Mouse (Mus musculus) stomach, embryonic 14.5 days (tissue): ENCODE results near the gene Sdr9c7. TPM values are rescaled to one million over a fixed set of nuclear protein-coding genes. Genes with fewer than 3 reads are reported as not detected.
"Not testable (repeated sequence)": the region's sequence is repeated elsewhere in the genome, so short reads cannot be mapped to it uniquely, and the experiment has no call there.

Source experiments
- ATAC-seq: fragments of 200-750 bp; cut with Nextera tagmentation; 2 replicates; pipeline ENCODE4 v1.8.0; 2017; ENCODE audit warnings: low read depth, moderate TSS enrichment; ENCODE audit not compliant: insufficient number of reproducible peaks, insufficient read depth, low FRiP score
- H3K27ac ChIP-seq: fragments of 300-500 bp; sonication (generic); 2 replicates; pipeline ENCODE4 v1.5.1; 2014; ENCODE audit warnings: mild to moderate bottlenecking, low read length, moderate library complexity, mixed read lengths
- H3K27me3 ChIP-seq: fragments of 300-500 bp; sonication (generic); 2 replicates; pipeline ENCODE4 v1.6.1; 2014; ENCODE audit warnings: low read length, control low read depth, mixed read lengths; ENCODE audit not compliant: control insufficient read depth, insufficient read depth
- H3K36me3 ChIP-seq: fragments of 300-500 bp; sonication (generic); 2 replicates; pipeline ENCODE4 v1.6.1; 2014; ENCODE audit warnings: mild to moderate bottlenecking, control low read depth, low read length, moderate library complexity, mixed read lengths; ENCODE audit not compliant: control insufficient read depth, insufficient read depth
- H3K4me1 ChIP-seq: fragments of 300-500 bp; sonication (generic); 2 replicates; pipeline ENCODE4 v1.6.1; 2014; ENCODE audit warnings: low read length, control low read depth, mixed read lengths; ENCODE audit not compliant: control insufficient read depth, insufficient read depth
- H3K4me2 ChIP-seq: fragments of 300-500 bp; sonication (generic); replicated peaks from 2 replicates; pipeline ENCODE4 v1.6.1; 2014; ENCODE audit warnings: low read depth, low read length, control low read depth
- H3K4me3 ChIP-seq: fragments of 300-500 bp; sonication (generic); 2 replicates; pipeline ENCODE4 v1.5.1; 2014; ENCODE audit warnings: low read depth, low read length, control low read depth
- H3K9ac ChIP-seq: fragments of 300-500 bp; sonication (generic); replicated peaks from 2 replicates; pipeline ENCODE4 v1.6.1; 2014; ENCODE audit warnings: low read depth, mild to moderate bottlenecking, control low read depth, low read length, moderate library complexity, mixed read lengths
- H3K9me3 ChIP-seq: fragments of 300-500 bp; sonication (generic); 2 replicates; pipeline ENCODE4 v1.6.1; 2016; ENCODE audit warnings: low read depth, low read length, control low read depth; ENCODE audit not compliant: control insufficient read depth
- WGBS: fragments of 180-500 bp; shearing (Covaris S2); extraction: QIAGEN DNeasy Blood & Tissue Kit; methylation state at CpG from one replicate; pipeline ENCODE4 v1.1.7; 2014; 5-methylcytosine and 5-hydroxymethylcytosine counted together
- polyA plus RNA-seq: library from polyadenylated mRNA; unstranded; fragments of >200 nt; fragmentation: Nextera tagmentation; extraction: Ambion mirVana; gene quantifications from 2 replicates; pipeline ENCODE4 v1.2.1, GENCODE M21; 2014

Sdr9c7 gene
- polyA plus RNA-seq, 1 experiment from 2014 or later, result not detected

- Histone ChIP-seq H3K36me3 (no peaks in the 10 kb centered on the region), H3K27me3 (no peaks in the 10 kb centered on the region), H3K4me3 (no peak overlapping the region), H3K9ac (no peak overlapping the region), H3K4me1 (no peaks in the 10 kb centered on the region), H3K4me2 (no peak overlapping the region), H3K9me3 (no peaks in the 10 kb centered on the region), H3K27ac (no peak overlapping the region)
- ATAC-seq, result no peak
- WGBS, result 85% methylated on average over 19 of the region's 19 CpGs
These were observed 38.6 kb downstream of the Sdr9c7 start for GRCm38 (mm10) chr10:127936747-127937409.

GRCm38 (mm10) chr10:127937428-127938010 lies 39.2 kb downstream of the Sdr9c7 start:
- Histone ChIP-seq H3K9ac (no peak overlapping the region), H3K27me3 (no peaks in the 10 kb centered on the region), H3K4me2 (no peak overlapping the region), H3K36me3 (no peaks in the 10 kb centered on the region), H3K9me3 (no peaks in the 10 kb centered on the region), H3K4me1 (no peaks in the 10 kb centered on the region), H3K27ac (no peak overlapping the region), H3K4me3 (no peak overlapping the region)
- 3% methylated on average over 2 of the region's 2 CpGs for WGBS
- ATAC-seq, result no peak

GRCm38 (mm10) chr10:127939667-127940066 lies 41.3 kb downstream of the Sdr9c7 start:
- 94% methylated on average over 10 of the region's 10 CpGs for WGBS

GRCm38 (mm10) chr10:127945432-127946064 lies 47.2 kb downstream of the Sdr9c7 start:
- no peak overlapping the region for H3K9ac ChIP-seq
- H3K4me3 ChIP-seq, result no peak overlapping the region
- WGBS, result 37% methylated on average over 5 of the region's 5 CpGs
- no peaks in the 10 kb centered on the region for H3K36me3 ChIP-seq
- H3K27ac ChIP-seq, result no peak overlapping the region
- H3K9me3 ChIP-seq, result no peaks in the 10 kb centered on the region
- H3K27me3 ChIP-seq, result no peaks in the 10 kb centered on the region
- peak; percentile 37; the same call in 1 of the 2 replicates for ATAC-seq
- no peak overlapping the region for H3K4me2 ChIP-seq
- H3K4me1 ChIP-seq, result no peaks in the 10 kb centered on the region

More at GRCm38 (mm10) chr10:127939667-127940066, 41.3 kb downstream of the Sdr9c7 start:
- ATAC-seq, H3K27ac ChIP-seq, H3K9ac ChIP-seq, H3K36me3 ChIP-seq, H3K4me1 ChIP-seq, H3K4me2 ChIP-seq, H3K27me3 ChIP-seq, H3K9me3 ChIP-seq, H3K4me3 ChIP-seq: not testable (repeated sequence)

GRCm38 (mm10) chr10:127949596-127950130 lies 51.3 kb downstream of the Sdr9c7 start:
- H3K4me2 ChIP-seq, result no peak overlapping the region
- H3K9me3 ChIP-seq, result no peaks in the 10 kb centered on the region
- H3K27ac ChIP-seq, result no peak overlapping the region
- no peak for ATAC-seq
- WGBS, result 81% methylated on average over 4 of the region's 4 CpGs
- no peaks in the 10 kb centered on the region for H3K27me3 ChIP-seq
- no peak overlapping the region for H3K9ac ChIP-seq
- H3K4me3 ChIP-seq, result no peak overlapping the region
- no peaks in the 10 kb centered on the region for H3K36me3 ChIP-seq
- H3K4me1 ChIP-seq, result no peaks in the 10 kb centered on the region

- Histone ChIP-seq H3K36me3 (no peaks in the 10 kb centered on the region), H3K4me2 (no peak overlapping the region), H3K9me3 (no peaks in the 10 kb centered on the region), H3K27ac (no peak overlapping the region), H3K4me1 (no peaks in the 10 kb centered on the region), H3K27me3 (no peaks in the 10 kb centered on the region), H3K9ac (no peak overlapping the region), H3K4me3 (no peak overlapping the region)
- WGBS, result 82% methylated on average over 9 of the region's 9 CpGs
- no peak for ATAC-seq
These were observed 53.1 kb downstream of the Sdr9c7 start for GRCm38 (mm10) chr10:127951390-127951789.

- no peak for ATAC-seq
These were observed 53.5 kb downstream of the Sdr9c7 start for GRCm38 (mm10) chr10:127951821-127952220.

GRCm38 (mm10) chr10:127955034-127955433 lies 56.7 kb downstream of the Sdr9c7 start:
- H3K4me3 ChIP-seq, result no peak overlapping the region
- WGBS, result 65% methylated on average over 4 of the region's 4 CpGs

More at GRCm38 (mm10) chr10:127951821-127952220, 53.5 kb downstream of the Sdr9c7 start:
- Histone ChIP-seq H3K27me3 (no peaks in the 10 kb centered on the region), H3K4me1 (no peaks in the 10 kb centered on the region), H3K36me3 (no peaks in the 10 kb centered on the region), H3K9me3 (no peaks in the 10 kb centered on the region), H3K27ac (no peak overlapping the region), H3K9ac (no peak overlapping the region), H3K4me2 (no peak overlapping the region), H3K4me3 (no peak overlapping the region)
- WGBS, result 76% methylated on average over 4 of the region's 4 CpGs

More at GRCm38 (mm10) chr10:127955034-127955433, 56.7 kb downstream of the Sdr9c7 start:
- Histone ChIP-seq H3K27ac (no peak overlapping the region), H3K4me1 (no peaks in the 10 kb centered on the region), H3K36me3 (no peaks in the 10 kb centered on the region), H3K4me2 (no peak overlapping the region), H3K9me3 (no peaks in the 10 kb centered on the region), H3K9ac (no peak overlapping the region), H3K27me3 (no peaks in the 10 kb centered on the region)
- ATAC-seq, result no peak
